Mouse (Mus musculus) midbrain, embryonic 14.5 days (tissue): ENCODE measurements around the gene Trappc1. TPM values are rescaled to one million over a fixed set of nuclear protein-coding genes. Genes with fewer than 3 reads are reported as not detected.

ENCODE experiments used
- ATAC-seq: fragments of 200-750 bp; cut with Nextera tagmentation; 2 replicates; pipeline ENCODE4 v1.8.0; 2017; ENCODE audit warnings: moderate number of reproducible peaks, moderate library complexity; ENCODE audit not compliant: low FRiP score, low TSS enrichment
- DNase-seq: peaks from one replicate; pipeline ENCODE4 v3.0.0-alpha.2; 2015
- H3K27ac ChIP-seq: fragments of 300-500 bp; sonication (generic); replicated peaks from 2 replicates; pipeline ENCODE4 v1.5.1; 2014; ENCODE audit warnings: mild to moderate bottlenecking, low read depth, low read length, moderate library complexity
- H3K27me3 ChIP-seq: fragments of 300-500 bp; sonication (generic); 2 replicates; pipeline ENCODE4 v1.6.1; 2014; ENCODE audit warnings: low read length, control low read depth, mixed read lengths; ENCODE audit not compliant: control insufficient read depth, insufficient read depth
- H3K36me3 ChIP-seq: fragments of 300-500 bp; sonication (generic); 2 replicates; pipeline ENCODE4 v1.6.1; 2014; ENCODE audit warnings: low read length, control low read depth; ENCODE audit not compliant: control insufficient read depth, insufficient read depth
- H3K4me1 ChIP-seq: fragments of 300-500 bp; sonication (generic); 2 replicates; pipeline ENCODE4 v1.6.1; 2014; ENCODE audit warnings: mild to moderate bottlenecking, antibody characterized with exemption, low read length, control low read depth; ENCODE audit not compliant: control insufficient read depth, insufficient read depth
- H3K4me2 ChIP-seq: fragments of 300-500 bp; sonication (generic); 2 replicates; pipeline ENCODE4 v1.6.1; 2014; ENCODE audit warnings: mild to moderate bottlenecking, low read length, moderate library complexity
- H3K4me3 ChIP-seq: fragments of 300-500 bp; sonication (generic); replicated peaks from 2 replicates; pipeline ENCODE4 v1.5.1; 2014; ENCODE audit warnings: low read depth, low read length
- H3K9ac ChIP-seq: fragments of 300-500 bp; sonication (generic); replicated peaks from 2 replicates; pipeline ENCODE4 v1.6.1; 2014; ENCODE audit warnings: mild to moderate bottlenecking, low read length, moderate library complexity
- H3K9me3 ChIP-seq: fragments of 300-500 bp; sonication (generic); 2 replicates; pipeline ENCODE4 v1.6.1; 2016; ENCODE audit warnings: low read length, control low read depth, mixed read lengths; ENCODE audit not compliant: control insufficient read depth
- WGBS: fragments of 180-500 bp; shearing (Covaris S2); extraction: QIAGEN DNeasy Blood & Tissue Kit; methylation state at CpG from one replicate; pipeline ENCODE4 v1.1.7; 2014; 5-methylcytosine and 5-hydroxymethylcytosine counted together
- polyA plus RNA-seq: library from polyadenylated mRNA; unstranded; fragments of >200 nt; fragmentation: Nextera tagmentation; extraction: Ambion mirVana; gene quantifications from 2 replicates; pipeline ENCODE4 v1.2.1, GENCODE M21; 2014

Gene Trappc1
- polyA plus RNA-seq, 1 experiment from 2014 or later: 189 TPM

GRCm38 (mm10) chr11:69333922-69334321 lies 10.1 kb downstream of the Trappc1 start:
- H3K9ac ChIP-seq: no peak overlapping the region
- H3K4me1 ChIP-seq: peaks cover 14% of the 10 kb centered on the region; the same call in 1 of the 2 replicates
- WGBS: 69% methylated on average over 3 of the region's 3 CpGs
- no peaks in the 10 kb centered on the region for H3K27me3 ChIP-seq
- H3K4me3 ChIP-seq: no peak overlapping the region
- H3K4me2 ChIP-seq: no peak overlapping the region
- H3K27ac ChIP-seq: no peak overlapping the region
- DNase-seq: peak; percentile 20
- no peak for ATAC-seq
- no peaks in the 10 kb centered on the region for H3K36me3 ChIP-seq
- H3K9me3 ChIP-seq: no peaks in the 10 kb centered on the region

GRCm38 (mm10) chr11:69334796-69335195 lies 11.0 kb downstream of the Trappc1 start:
- Histone ChIP-seq H3K4me3 (no peak overlapping the region), H3K9ac (no peak overlapping the region), H3K9me3 (no peaks in the 10 kb centered on the region), H3K4me1 (peaks cover 16% of the 10 kb centered on the region; the same call in 1 of the 2 replicates), H3K4me2 (no peak overlapping the region), H3K27ac (no peak overlapping the region), H3K27me3 (no peaks in the 10 kb centered on the region), H3K36me3 (no peaks in the 10 kb centered on the region)
- DNase-seq: no peak
- 75% methylated on average over 4 of the region's 4 CpGs for WGBS
- no peak for ATAC-seq

- 1% methylated on average over 96 of the region's 99 CpGs for WGBS
- ATAC-seq (peak; percentile 92), DNase-seq (peak; percentile 96)
- no peaks in the 10 kb centered on the region for H3K9me3 ChIP-seq
- H3K27ac ChIP-seq: peak within 1 kb of the TSS; percentile 94
- H3K36me3 ChIP-seq: peaks cover 33% of the 10 kb centered on the region
- H3K4me2 ChIP-seq: peak within 1 kb of the TSS; percentile 93
- H3K9ac ChIP-seq: peak within 1 kb of the TSS; percentile 74
- H3K4me3 ChIP-seq: peak within 1 kb of the TSS; percentile 61
- no peaks in the 10 kb centered on the region for H3K27me3 ChIP-seq
- H3K4me1 ChIP-seq: peaks cover 20% of the 10 kb centered on the region
These were observed 16.7 kb downstream of the Trappc1 start, which contains the start of gene Rnf227 for GRCm38 (mm10) chr11:69340161-69341131. Gene Rnf227 (plus strand): TSS chr11:69340461.

GRCm38 (mm10) chr11:69346441-69346840 lies 22.7 kb downstream of the Trappc1 start:
- no peak for DNase-seq
- no peaks in the 10 kb centered on the region for H3K27me3 ChIP-seq
- no peak overlapping the region for H3K4me3 ChIP-seq
- WGBS: 91% methylated on average over 24 of the region's 26 CpGs
- no peak for ATAC-seq
- no peak overlapping the region for H3K4me2 ChIP-seq
- H3K4me1 ChIP-seq: peaks cover 7% of the 10 kb centered on the region
- H3K9me3 ChIP-seq: no peaks in the 10 kb centered on the region
- H3K27ac ChIP-seq: no peak overlapping the region
- peaks cover 93% of the 10 kb centered on the region for H3K36me3 ChIP-seq
- no peak overlapping the region for H3K9ac ChIP-seq

- H3K36me3 ChIP-seq: peaks cover 99% of the 10 kb centered on the region
- WGBS: 94% methylated on average over 5 of the region's 5 CpGs
- DNase-seq (no peak), ATAC-seq (no peak)
- H3K4me3 ChIP-seq: no peak overlapping the region
- no peak overlapping the region for H3K9ac ChIP-seq
- no peaks in the 10 kb centered on the region for H3K9me3 ChIP-seq
- no peaks in the 10 kb centered on the region for H3K27me3 ChIP-seq
- H3K27ac ChIP-seq: no peak overlapping the region
- H3K4me2 ChIP-seq: no peak overlapping the region
- no peaks in the 10 kb centered on the region for H3K4me1 ChIP-seq
These were observed 32.8 kb downstream of the Trappc1 start for GRCm38 (mm10) chr11:69356544-69356943.

GRCm38 (mm10) chr11:69357690-69358089 lies 33.9 kb downstream of the Trappc1 start:
- Histone ChIP-seq H3K9ac (no peak overlapping the region), H3K4me3 (no peak overlapping the region), H3K4me2 (no peak overlapping the region), H3K27me3 (no peaks in the 10 kb centered on the region), H3K27ac (no peak overlapping the region), H3K4me1 (no peaks in the 10 kb centered on the region), H3K36me3 (peaks cover 99% of the 10 kb centered on the region), H3K9me3 (no peaks in the 10 kb centered on the region)
- DNase-seq (no peak), ATAC-seq (no peak)
- 95% methylated on average over 12 of the region's 12 CpGs for WGBS

GRCm38 (mm10) chr11:69362021-69362420 lies 38.2 kb downstream of the Trappc1 start:
- H3K4me1 ChIP-seq: peaks cover 23% of the 10 kb centered on the region
- no peaks in the 10 kb centered on the region for H3K27me3 ChIP-seq
- no peak overlapping the region for H3K4me2 ChIP-seq
- no peak overlapping the region for H3K27ac ChIP-seq
- 73% methylated on average over 7 of the region's 7 CpGs for WGBS
- no peak overlapping the region for H3K9ac ChIP-seq
- H3K9me3 ChIP-seq: no peaks in the 10 kb centered on the region
- DNase-seq (no peak), ATAC-seq (no peak)
- H3K36me3 ChIP-seq: peaks cover 73% of the 10 kb centered on the region
- no peak overlapping the region for H3K4me3 ChIP-seq

GRCm38 (mm10) chr11:69362479-69362878 lies 38.7 kb downstream of the Trappc1 start:
- Histone ChIP-seq H3K9me3 (no peaks in the 10 kb centered on the region), H3K4me3 (no peak overlapping the region), H3K36me3 (peaks cover 69% of the 10 kb centered on the region), H3K4me2 (no peak overlapping the region), H3K9ac (no peak overlapping the region), H3K4me1 (peaks cover 23% of the 10 kb centered on the region), H3K27me3 (no peaks in the 10 kb centered on the region), H3K27ac (no peak overlapping the region)
- WGBS: 94% methylated on average over 2 of the region's 2 CpGs
- DNase-seq (no peak), ATAC-seq (no peak)
